ENCODE assay signal across 13 mouse cellular contexts in the genomic region with DNA sequence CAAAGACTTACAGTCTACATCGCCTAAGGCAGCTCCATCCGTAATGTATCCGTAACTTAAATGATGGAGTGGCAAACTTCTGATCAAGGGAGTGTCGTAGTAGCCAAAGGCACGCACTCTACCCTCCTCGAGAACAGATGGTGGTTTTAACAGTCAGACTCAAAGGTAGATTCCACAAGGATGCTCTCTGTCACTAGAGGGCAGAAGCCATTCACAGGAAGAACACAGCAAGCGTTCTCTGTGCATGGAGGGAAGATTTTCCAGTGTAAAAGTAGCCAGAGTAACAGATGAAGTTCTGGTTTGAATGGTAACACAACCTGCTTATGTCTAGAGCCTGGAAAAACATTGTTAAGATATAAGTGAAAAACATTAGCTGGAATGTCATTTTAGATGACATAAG.
DNase-seq lines count a peak whose midpoint lies in the region; ATAC-seq lines count a peak whose summit lies in the region.
"Had no signal": no experiment of that assay in that cellular context is flagged by ENCODE, and none has a peak within 500 bp of the region (broad histone marks: within the 10 kb centered on the region; RNA-seq: fewer than 3 reads in every experiment).

No protein-coding gene starts in this region.

- no peaks in the 10 kb centered on the region for H3K9me3 ChIP-seq in embryonic facial prominence, embryonic 11.5 days (replicated peaks; ENCODE audit: control insufficient read depth, low read length)
- no peaks in the 10 kb centered on the region for H3K9me3 ChIP-seq in embryonic facial prominence, embryonic 10.5 days
- H3K9me3 ChIP-seq in embryonic facial prominence, embryonic 14.5 days (ENCODE audit: control insufficient read depth, low read length): no peaks in the 10 kb centered on the region
- H3K9me3 ChIP-seq: hindbrain, embryonic 13.5 days; limb, embryonic 15.5 days had no signal

- H3K27ac ChIP-seq in embryonic facial prominence, embryonic 11.5 days (replicated peaks; ENCODE audit: low read depth, low read length): no peak overlapping the region
- no peak overlapping the region for H3K27ac ChIP-seq in embryonic facial prominence, embryonic 10.5 days (replicated peaks)
- no peak overlapping the region for H3K27ac ChIP-seq in embryonic facial prominence, embryonic 14.5 days (replicated peaks; ENCODE audit: low read depth, low read length)
- H3K27ac ChIP-seq: hindbrain, embryonic 13.5 days; limb, embryonic 15.5 days; macrophage had no signal

- no peak overlapping the region for H3K4me3 ChIP-seq in embryonic facial prominence, embryonic 11.5 days (ENCODE audit: low read depth, low read length)
- H3K4me3 ChIP-seq in embryonic facial prominence, embryonic 10.5 days: no peak overlapping the region
- H3K4me3 ChIP-seq in embryonic facial prominence, embryonic 14.5 days (ENCODE audit: low read depth, low read length): no peak overlapping the region
- H3K4me3 ChIP-seq: hindbrain, embryonic 13.5 days; limb, embryonic 15.5 days had no signal

- no peak for ATAC-seq in embryonic facial prominence, embryonic 11.5 days (replicated peaks; ENCODE audit: insufficient number of reproducible peaks, low FRiP score, low TSS enrichment, low read depth)
- ATAC-seq in embryonic facial prominence, embryonic 14.5 days (ENCODE audit: low read depth): no peak

- H3K27me3 ChIP-seq in embryonic facial prominence, embryonic 11.5 days (ENCODE audit: control insufficient read depth, insufficient read depth, low read length): no peaks in the 10 kb centered on the region
- no peaks in the 10 kb centered on the region for H3K27me3 ChIP-seq in embryonic facial prominence, embryonic 10.5 days (replicated peaks; ENCODE audit: low read depth, poor library complexity, severe bottlenecking)
- H3K27me3 ChIP-seq in embryonic facial prominence, embryonic 14.5 days (replicated peaks; ENCODE audit: control insufficient read depth, insufficient read depth, low read length): no peaks in the 10 kb centered on the region
- H3K27me3 ChIP-seq: hindbrain, embryonic 13.5 days; limb, embryonic 15.5 days had no signal

- no peaks in the 10 kb centered on the region for H3K36me3 ChIP-seq in embryonic facial prominence, embryonic 11.5 days (replicated peaks; ENCODE audit: control insufficient read depth, insufficient read depth, low read depth, low read length)
- H3K36me3 ChIP-seq in embryonic facial prominence, embryonic 10.5 days (replicated peaks): no peaks in the 10 kb centered on the region
- no peaks in the 10 kb centered on the region for H3K36me3 ChIP-seq in embryonic facial prominence, embryonic 14.5 days (ENCODE audit: control insufficient read depth, insufficient read depth, low read length)
- H3K36me3 ChIP-seq: hindbrain, embryonic 13.5 days; limb, embryonic 15.5 days had no signal

- H3K4me2 ChIP-seq in embryonic facial prominence, embryonic 11.5 days (ENCODE audit: low read depth, low read length): no peak overlapping the region
- H3K4me2 ChIP-seq in embryonic facial prominence, embryonic 14.5 days (ENCODE audit: low read depth, low read length): no peak overlapping the region
- H3K4me2 ChIP-seq: hindbrain, embryonic 13.5 days; limb, embryonic 15.5 days had no signal

- WGBS in embryonic facial prominence, embryonic 11.5 days: 77% methylated on average over 7 of the region's 7 CpGs
- 83% methylated on average over 7 of the region's 7 CpGs for WGBS in embryonic facial prominence, embryonic 10.5 days
- 72% methylated on average over 7 of the region's 7 CpGs for WGBS in embryonic facial prominence, embryonic 14.5 days

- peak; percentile 22 for DNase-seq in embryonic facial prominence, embryonic 11.5 days (ENCODE audit: low spot score)
- no peak for DNase-seq in embryonic facial prominence, embryonic 10.5 days (ENCODE audit: low spot score)
- DNase-seq in layer of hippocampus, adult 11-12 months (ENCODE audit: low spot score): peak; percentile 39
- DNase-seq in layer of hippocampus, adult 9-11 months: no peak
- peak; percentile 16 for DNase-seq in ES-CJ7 (ENCODE audit: low read depth, low spot score)
- DNase-seq in embryonic facial prominence, embryonic 14.5 days (ENCODE audit: low spot score): peak; percentile 44
- DNase-seq in kidney, adult 9 months: no peak
- no peak for DNase-seq in frontal cortex, postnatal 14 days (ENCODE audit: low spot score in 2 of 2)
- DNase-seq: cerebellum, adult 11-12 months; right cerebral cortex, adult 18-20 months had no signal

- no peak overlapping the region for H3K9ac ChIP-seq in embryonic facial prominence, embryonic 11.5 days (replicated peaks; ENCODE audit: low read length)
- no peak overlapping the region for H3K9ac ChIP-seq in embryonic facial prominence, embryonic 14.5 days (ENCODE audit: low read depth, low read length)
- H3K9ac ChIP-seq: hindbrain, embryonic 13.5 days; limb, embryonic 15.5 days had no signal

- H3K4me1 ChIP-seq in embryonic facial prominence, embryonic 11.5 days (ENCODE audit: control insufficient read depth, insufficient read depth, low read length): no peaks in the 10 kb centered on the region
- H3K4me1 ChIP-seq in embryonic facial prominence, embryonic 10.5 days: no peaks in the 10 kb centered on the region
- H3K4me1 ChIP-seq in embryonic facial prominence, embryonic 14.5 days (ENCODE audit: control insufficient read depth, insufficient read depth, low read length): no peaks in the 10 kb centered on the region
- H3K4me1 ChIP-seq: limb, embryonic 15.5 days had no signal

Comparison
In these comparisons a context has a peak if more than half of its experiments do, and no peak if none do; other contexts are left out.
1. DNase-seq: peak in embryonic facial prominence, embryonic 11.5 days (single experiment), layer of hippocampus, adult 11-12 months (single experiment), ES-CJ7 (single experiment) and embryonic facial prominence, embryonic 14.5 days (single experiment); none in embryonic facial prominence, embryonic 10.5 days (single experiment), layer of hippocampus, adult 9-11 months (single experiment), kidney, adult 9 months (single experiment) and frontal cortex, postnatal 14 days (0 of 2).